Mouse (Mus musculus): Measurements from ENCODE around the gene Cry2.
A peak's percentile ranks its signal among the peaks of the same experiment; 100 is the strongest.

The Cry2 gene

GRCm38 (mm10) chr2:92365568-92365967 is 68.3 kb downstream of the Cry2 start:
- no peak for DNase-seq

DNA sequence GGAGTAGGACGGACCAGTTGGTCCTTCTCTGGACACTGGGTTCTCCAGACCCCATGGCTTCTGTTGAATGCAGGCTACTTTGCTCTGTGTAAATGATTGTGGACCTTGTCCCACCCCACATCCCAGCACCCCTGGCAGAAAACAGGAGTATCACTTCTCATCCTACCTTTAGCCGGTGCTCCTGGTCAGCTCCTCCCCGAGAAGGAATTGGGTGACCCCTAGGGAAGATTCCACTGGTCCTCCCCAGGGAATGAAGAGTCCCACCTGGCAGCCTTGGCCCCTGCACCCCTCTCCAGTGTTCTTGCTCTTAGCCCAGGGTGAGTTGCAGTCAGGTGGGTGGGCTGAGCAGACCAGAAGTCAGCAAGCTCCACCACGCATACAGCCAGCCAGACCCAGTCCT is 69.8 kb downstream of the Cry2 start:
- no peak for DNase-seq

- DNase-seq = no peak
Measured at GRCm38 (mm10) chr2:92362571-92363228, 71.1 kb downstream of the Cry2 start.

DNA sequence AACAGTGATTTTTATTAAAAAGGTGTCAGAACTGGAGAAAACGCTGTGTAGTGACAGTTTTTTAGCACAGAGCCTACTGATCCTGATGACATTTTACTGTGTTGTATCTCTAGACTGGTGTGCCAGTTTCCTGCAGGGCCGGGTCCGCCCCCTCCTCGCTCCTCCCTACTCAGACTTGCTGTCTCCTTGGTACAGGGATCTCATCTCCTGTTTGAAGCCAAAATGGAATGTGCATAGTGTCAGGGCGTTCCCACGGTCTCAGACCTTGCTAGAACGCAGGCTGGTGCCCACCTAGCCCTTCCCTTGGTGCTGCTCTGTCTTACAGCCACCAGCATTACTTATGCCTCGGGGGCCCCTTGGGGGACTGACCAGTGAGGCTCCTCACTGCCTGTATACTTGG is 72.0 kb downstream of the Cry2 start:
- DNase-seq = no peak

- DNase-seq = no peak
Measured at GRCm38 (mm10) chr2:92360893-92361292, 73.0 kb downstream of the Cry2 start.

DNA sequence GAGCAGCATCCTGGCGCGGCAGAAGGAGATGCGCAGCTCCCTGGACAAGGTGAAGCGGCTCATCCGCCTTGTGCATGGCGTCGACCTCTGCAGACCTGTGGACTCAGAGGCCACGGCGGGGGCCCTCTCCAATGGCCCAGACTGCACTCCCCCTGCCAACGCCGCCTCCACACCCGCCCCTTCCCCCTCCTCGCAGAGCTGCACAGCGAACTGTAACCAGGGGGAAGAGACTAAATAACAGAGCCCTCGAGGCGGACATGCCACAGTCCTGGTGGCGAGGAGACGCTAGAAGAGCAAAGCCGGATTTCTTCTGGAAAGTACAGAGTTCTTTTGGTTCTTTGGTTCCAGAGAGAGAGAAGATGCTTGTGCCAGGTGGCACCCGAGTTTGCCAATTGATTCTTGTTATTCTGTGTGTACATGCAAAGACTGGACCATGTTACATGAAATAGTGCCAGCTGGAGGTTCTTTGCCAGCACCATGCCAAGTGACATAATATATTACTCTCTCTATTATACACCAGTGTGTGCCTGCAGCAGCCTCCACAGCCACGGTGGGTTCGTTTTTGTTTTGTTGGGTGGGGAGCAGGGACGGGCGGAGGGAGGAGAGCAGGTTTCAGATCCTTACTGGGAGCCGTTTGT is 73.5 kb downstream of the Cry2 start:
- no peak for DNase-seq

- peak; percentile 51 for DNase-seq
Measured at GRCm38 (mm10) chr2:92359301-92359700, 74.5 kb downstream of the Cry2 start.

DNA sequence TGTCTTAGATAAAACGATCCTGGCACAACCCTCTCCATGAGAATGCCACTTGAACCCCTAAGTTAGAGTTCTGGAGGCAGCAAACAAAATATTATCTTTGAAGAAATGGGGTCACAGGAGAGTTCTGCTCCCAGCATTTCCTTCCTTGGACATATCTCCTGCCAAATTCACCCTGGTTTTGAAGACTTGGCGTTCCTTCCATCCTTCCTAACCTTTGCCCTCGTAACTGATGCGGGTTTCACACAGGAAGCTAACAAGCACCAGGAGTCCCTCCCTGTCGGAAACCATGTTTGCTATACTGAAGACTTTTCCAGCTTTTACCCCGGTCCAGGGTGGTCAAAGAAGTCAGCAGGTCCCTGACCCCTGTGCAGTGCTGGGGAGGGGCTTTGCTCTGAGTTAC is 79.6 kb downstream of the Cry2 start:
- DNase-seq = peak; percentile 16
